Mouse (Mus musculus): ENCODE measurements around the gene Camk1d. TPM values are rescaled to one million over a fixed set of nuclear protein-coding genes. Genes with fewer than 3 reads are reported as not detected.

The Camk1d gene
- polyA plus RNA-seq, 1 experiment, result 1.4 TPM

DNA sequence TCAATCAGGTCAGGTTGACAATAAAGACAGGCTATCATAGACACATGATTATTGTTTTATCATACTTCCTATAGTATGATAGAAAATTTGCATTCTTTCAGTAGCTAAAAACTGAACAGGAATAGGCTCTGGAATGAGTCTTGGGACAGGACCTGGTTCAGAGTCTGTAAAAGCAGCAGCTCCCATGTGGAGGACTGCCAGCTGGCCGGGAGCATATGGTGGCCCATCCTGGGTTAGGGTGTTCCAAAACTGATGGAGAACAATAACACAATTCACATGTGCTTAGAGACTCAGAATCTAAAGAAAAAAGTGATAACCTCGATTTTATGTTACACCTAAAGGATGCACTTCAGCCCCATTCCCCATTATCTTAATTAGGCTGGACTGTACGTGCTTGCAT is 343.0 kb downstream of the Camk1d start:
- TF ChIP-seq CTCF (IDR thresholded peaks at IDR 0.05; ENCODE audit: control insufficient read depth, insufficient read depth, insufficient replicate concordance, low read depth, low read length), result no peak
- no peak for TF ChIP-seq POLR2A (IDR thresholded peaks at IDR 0.05; ENCODE audit: control insufficient read depth, low read depth, low read length)
- Histone ChIP-seq H3K27me3 (ENCODE audit: control insufficient read depth, insufficient read depth, low read length) (no peaks in the 10 kb centered on the region), H3K36me3 (ENCODE audit: control insufficient read depth, insufficient read depth, low read length) (no peaks in the 10 kb centered on the region)

DNA sequence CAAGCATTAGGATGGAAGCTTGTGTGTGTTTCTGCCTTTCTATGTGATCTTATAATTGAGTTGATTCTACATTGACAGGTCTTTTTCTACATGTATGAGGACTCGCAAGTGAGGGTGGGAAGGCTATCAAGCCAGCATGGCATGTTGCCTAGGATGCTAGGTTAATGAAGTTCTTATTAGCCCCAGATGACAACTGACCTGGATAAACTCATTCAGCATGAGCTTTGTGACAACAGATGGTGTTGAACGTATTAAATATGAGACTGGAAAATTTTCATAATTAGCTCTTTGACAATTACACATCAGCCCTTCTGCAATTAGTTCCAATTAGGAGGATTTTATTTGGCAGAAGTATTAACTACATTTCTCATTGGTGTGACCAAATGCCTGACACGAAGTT is 343.7 kb downstream of the Camk1d start:
- TF ChIP-seq POLR2A (IDR thresholded peaks at IDR 0.05; ENCODE audit: control insufficient read depth, low read depth, low read length) (no peak), CTCF (IDR thresholded peaks at IDR 0.05; ENCODE audit: control insufficient read depth, insufficient read depth, insufficient replicate concordance, low read depth, low read length) (no peak)
- no peaks in the 10 kb centered on the region for H3K36me3 ChIP-seq (ENCODE audit: control insufficient read depth, insufficient read depth, low read length)
- H3K4me1 ChIP-seq (ENCODE audit: control insufficient read depth, insufficient read depth, low read length), result no peaks in the 10 kb centered on the region
- no peak overlapping the region for H3K4me3 ChIP-seq (ENCODE audit: control insufficient read depth, low read depth, low read length)
- no peak overlapping the region for H3K27ac ChIP-seq (ENCODE audit: control insufficient read depth, insufficient read depth, low read depth, low read length)
- H3K27me3 ChIP-seq (ENCODE audit: control insufficient read depth, insufficient read depth, low read length), result no peaks in the 10 kb centered on the region

More for the DNA sequence above, 343.0 kb downstream of the Camk1d start:
- Histone ChIP-seq H3K4me3 (ENCODE audit: control insufficient read depth, low read depth, low read length) (no peak overlapping the region), H3K27ac (ENCODE audit: control insufficient read depth, insufficient read depth, low read depth, low read length) (no peak overlapping the region), H3K4me1 (ENCODE audit: control insufficient read depth, insufficient read depth, low read length) (no peaks in the 10 kb centered on the region)

DNA sequence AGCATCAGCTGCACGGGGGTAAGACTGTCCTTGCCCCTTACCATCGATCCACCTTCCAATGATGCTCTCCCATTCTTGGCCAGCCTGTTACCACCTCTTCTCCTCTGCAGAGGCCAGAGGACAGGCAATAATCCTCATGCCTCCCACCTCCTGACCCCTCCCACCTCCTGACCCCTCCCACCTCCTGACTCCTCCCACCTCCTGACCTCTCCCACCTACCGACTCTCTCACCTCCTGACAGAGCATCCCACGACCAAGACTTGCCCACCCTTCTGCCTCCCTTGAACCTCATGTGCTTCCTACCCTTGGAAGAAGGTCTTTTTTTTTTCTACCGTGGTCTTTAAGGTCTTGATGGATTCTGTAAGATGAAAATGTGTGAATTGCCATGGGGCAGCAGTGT is 350.5 kb downstream of the Camk1d start:
- no peaks in the 10 kb centered on the region; the same call in 1 of the 2 replicates for H3K4me1 ChIP-seq (ENCODE audit: control insufficient read depth, insufficient read depth, low read length)
- H3K4me3 ChIP-seq (ENCODE audit: control insufficient read depth, low read depth, low read length), result no peak overlapping the region
- no peaks in the 10 kb centered on the region for H3K27me3 ChIP-seq (ENCODE audit: control insufficient read depth, insufficient read depth, low read length)
- H3K27ac ChIP-seq (ENCODE audit: control insufficient read depth, insufficient read depth, low read depth, low read length), result no peak overlapping the region
- H3K36me3 ChIP-seq (ENCODE audit: control insufficient read depth, insufficient read depth, low read length), result no peaks in the 10 kb centered on the region
- TF ChIP-seq CTCF (IDR thresholded peaks at IDR 0.05; ENCODE audit: control insufficient read depth, insufficient read depth, insufficient replicate concordance, low read depth, low read length) (no peak), POLR2A (IDR thresholded peaks at IDR 0.05; ENCODE audit: control insufficient read depth, low read depth, low read length) (no peak)

GRCm38 (mm10) chr2:5358049-5358448 is 356.3 kb downstream of the Camk1d start:
- TF ChIP-seq CTCF (IDR thresholded peaks at IDR 0.05; ENCODE audit: control insufficient read depth, insufficient read depth, insufficient replicate concordance, low read depth, low read length) (no peak), POLR2A (IDR thresholded peaks at IDR 0.05; ENCODE audit: control insufficient read depth, low read depth, low read length) (no peak)
- Histone ChIP-seq H3K36me3 (ENCODE audit: control insufficient read depth, insufficient read depth, low read length) (no peaks in the 10 kb centered on the region), H3K4me1 (ENCODE audit: control insufficient read depth, insufficient read depth, low read length) (no peaks in the 10 kb centered on the region), H3K4me3 (ENCODE audit: control insufficient read depth, low read depth, low read length) (no peak overlapping the region), H3K27me3 (ENCODE audit: control insufficient read depth, insufficient read depth, low read length) (no peaks in the 10 kb centered on the region), H3K27ac (ENCODE audit: control insufficient read depth, insufficient read depth, low read depth, low read length) (no peak overlapping the region)

- Histone ChIP-seq H3K36me3 (ENCODE audit: control insufficient read depth, insufficient read depth, low read length) (no peaks in the 10 kb centered on the region), H3K27ac (ENCODE audit: control insufficient read depth, insufficient read depth, low read depth, low read length) (no peak overlapping the region), H3K4me1 (ENCODE audit: control insufficient read depth, insufficient read depth, low read length) (no peaks in the 10 kb centered on the region), H3K4me3 (ENCODE audit: control insufficient read depth, low read depth, low read length) (no peak overlapping the region), H3K27me3 (ENCODE audit: control insufficient read depth, insufficient read depth, low read length) (no peaks in the 10 kb centered on the region)
- TF ChIP-seq CTCF (IDR thresholded peaks at IDR 0.05; ENCODE audit: control insufficient read depth, insufficient read depth, insufficient replicate concordance, low read depth, low read length), result no peak
- no peak for TF ChIP-seq POLR2A (IDR thresholded peaks at IDR 0.05; ENCODE audit: control insufficient read depth, low read depth, low read length)
Observed at GRCm38 (mm10) chr2:5357056-5357455, 357.3 kb downstream of the Camk1d start.

DNA sequence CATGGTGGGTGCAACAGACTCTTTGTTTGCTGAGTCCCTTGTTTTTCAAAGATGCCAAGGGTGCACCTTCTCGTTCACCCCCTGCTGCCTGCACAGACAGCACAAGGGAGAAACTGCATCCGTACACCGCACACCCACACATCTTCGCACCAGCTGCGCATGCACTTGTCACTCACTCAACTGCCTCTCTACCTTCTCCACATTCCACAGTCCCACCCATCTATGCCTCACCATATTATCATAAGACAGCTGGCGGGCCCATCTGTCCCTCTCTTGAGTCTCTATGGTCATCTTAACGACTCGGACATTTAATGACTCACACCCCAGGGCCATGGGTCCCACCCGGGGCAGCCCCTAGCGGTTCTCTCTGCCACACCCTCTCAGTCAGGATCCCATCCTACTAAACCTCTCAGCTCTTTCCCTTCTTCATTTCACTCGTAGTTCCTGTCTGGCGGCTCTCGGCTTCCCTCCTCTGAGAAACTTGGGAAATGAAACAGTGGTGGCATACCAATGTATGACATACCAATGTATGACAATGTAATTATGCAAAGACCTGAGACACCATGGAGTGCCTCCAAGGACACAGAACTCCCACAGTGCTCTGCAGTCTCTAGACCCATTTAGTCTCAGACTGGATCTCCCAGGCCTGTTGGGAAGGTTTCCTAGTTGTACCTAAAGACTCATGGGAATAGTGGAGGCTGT is 361.3 kb downstream of the Camk1d start:
- H3K36me3 ChIP-seq (ENCODE audit: control insufficient read depth, insufficient read depth, low read length), result no peaks in the 10 kb centered on the region
- no peak for TF ChIP-seq POLR2A (IDR thresholded peaks at IDR 0.05; ENCODE audit: control insufficient read depth, low read depth, low read length)
- no peaks in the 10 kb centered on the region for H3K27me3 ChIP-seq (ENCODE audit: control insufficient read depth, insufficient read depth, low read length)
- H3K4me3 ChIP-seq (ENCODE audit: control insufficient read depth, low read depth, low read length), result no peak overlapping the region
- H3K4me1 ChIP-seq (ENCODE audit: control insufficient read depth, insufficient read depth, low read length), result peaks cover 2% of the 10 kb centered on the region; the same call in 1 of the 2 replicates
- no peak overlapping the region for H3K27ac ChIP-seq (ENCODE audit: control insufficient read depth, insufficient read depth, low read depth, low read length)

- no peak overlapping the region for H3K27ac ChIP-seq (ENCODE audit: control insufficient read depth, insufficient read depth, low read depth, low read length)
- TF ChIP-seq CTCF (IDR thresholded peaks at IDR 0.05; ENCODE audit: control insufficient read depth, insufficient read depth, insufficient replicate concordance, low read depth, low read length) (no peak), POLR2A (IDR thresholded peaks at IDR 0.05; ENCODE audit: control insufficient read depth, low read depth, low read length) (no peak)
- no peaks in the 10 kb centered on the region for H3K36me3 ChIP-seq (ENCODE audit: control insufficient read depth, insufficient read depth, low read length)
- no peak overlapping the region for H3K4me3 ChIP-seq (ENCODE audit: control insufficient read depth, low read depth, low read length)
- H3K4me1 ChIP-seq (ENCODE audit: control insufficient read depth, insufficient read depth, low read length), result peaks cover 2% of the 10 kb centered on the region; the same call in 1 of the 2 replicates
- no peaks in the 10 kb centered on the region for H3K27me3 ChIP-seq (ENCODE audit: control insufficient read depth, insufficient read depth, low read length)
Observed at GRCm38 (mm10) chr2:5345344-5345743, 369.0 kb downstream of the Camk1d start.

All from testis, adult 2 months (tissue).